Mouse (Mus musculus): ENCODE results near the gene Nae1. TPM values are rescaled to one million over a fixed set of nuclear protein-coding genes. Genes with fewer than 3 reads are reported as not detected.
A peak's percentile ranks its signal among the peaks of the same experiment; 100 is the strongest.

The Nae1 gene
- total and polyA plus RNA-seq, 3 experiments, result 11.0 to 31.4 (median 27.0) TPM

DNA sequence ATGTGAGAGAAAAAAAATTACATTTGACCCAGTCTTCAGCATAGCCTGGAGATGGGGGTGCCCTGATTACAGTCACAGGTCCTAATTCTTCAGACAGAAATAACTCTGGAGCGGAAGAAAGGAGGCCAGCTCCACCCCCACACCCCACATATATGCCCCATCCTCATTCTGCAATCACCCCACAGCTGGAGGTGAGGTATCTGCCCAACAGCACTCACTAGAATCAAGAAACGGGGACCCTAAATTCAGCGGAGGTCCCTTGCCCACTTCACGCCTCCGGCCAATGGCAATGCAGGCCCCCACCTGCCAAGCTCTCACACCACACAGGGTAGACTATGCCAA lies 31.0 kb upstream of the Nae1 start:
- DNase-seq, result no peak
- no peaks in the 10 kb centered on the region for H3K27me3 ChIP-seq (ENCODE audit: control insufficient read depth, insufficient read depth, low read length)
- H3K4me1 ChIP-seq (ENCODE audit: control insufficient read depth, insufficient read depth, low read length), result peaks cover 1% of the 10 kb centered on the region; the same call in 1 of the 2 replicates
- 91% methylated on average over 5 of the region's 5 CpGs for WGBS
- H3K79me2 ChIP-seq (replicated peaks; ENCODE audit: control insufficient read depth, insufficient read depth, low read length), result no peaks in the 10 kb centered on the region
- TF ChIP-seq CTCF (IDR thresholded peaks at IDR 0.05), result no peak
- no peak for TF ChIP-seq POLR2A (IDR thresholded peaks at IDR 0.05; ENCODE audit: insufficient read depth, low read depth, low read length)
- no peak for TF ChIP-seq EP300 (IDR thresholded peaks at IDR 0.05; ENCODE audit: insufficient read depth, low read depth, low read length)
- H3K27ac ChIP-seq, result no peak overlapping the region
- H3K9ac ChIP-seq (ENCODE audit: low read depth, low read length), result no peak overlapping the region
- no peaks in the 10 kb centered on the region for H3K36me3 ChIP-seq (ENCODE audit: control insufficient read depth, insufficient read depth, low read length)
- intact Hi-C loops (cut with DNase I), result loop anchor here (1.0 to 10.0 kb wide), 2 partner anchors 31 to 461 kb away; partner anchors contain the start of genes Car7, Cdh5 and Nae1
- H3K4me3 ChIP-seq, result no peak overlapping the region

DNA sequence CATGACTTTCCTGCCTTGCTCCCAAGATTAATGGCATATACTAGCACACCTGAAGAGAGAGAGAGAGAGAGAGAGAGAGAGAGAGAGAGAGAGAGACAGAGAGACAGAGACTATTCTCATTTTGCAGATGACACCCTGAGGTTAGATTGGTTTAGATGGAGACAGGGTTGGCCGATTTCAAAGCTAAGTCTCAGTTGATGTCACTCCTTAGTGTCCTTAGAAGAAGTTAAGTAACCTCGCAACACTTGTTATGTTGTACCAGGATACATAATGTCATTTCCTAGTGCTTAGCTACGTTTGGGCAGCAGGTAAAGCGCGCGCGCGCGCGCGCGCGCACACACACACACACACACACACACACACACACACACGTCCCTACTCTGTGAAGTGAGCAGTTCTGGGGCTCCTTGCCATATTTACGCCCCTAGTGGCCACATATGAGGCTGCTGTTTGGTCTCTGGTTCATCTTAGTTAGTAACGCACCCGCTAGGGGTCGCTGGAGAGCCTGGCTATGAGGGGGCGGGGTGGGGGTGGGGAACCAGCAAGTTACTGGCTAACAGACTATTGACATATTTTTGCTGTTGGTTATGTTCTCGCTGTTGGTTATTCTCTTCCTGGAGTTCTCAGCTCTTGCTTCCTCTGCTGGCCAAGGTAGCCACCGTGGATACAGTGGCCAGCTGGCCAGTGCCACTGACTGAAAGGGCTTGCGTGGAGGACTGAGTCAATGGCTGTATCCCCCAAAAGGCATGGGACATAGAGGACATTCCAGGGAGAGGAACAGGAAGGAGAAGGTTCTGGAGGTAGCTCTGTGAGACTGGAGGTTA lies 30.4 kb upstream of the Nae1 start:
- TF ChIP-seq EP300 (IDR thresholded peaks at IDR 0.05; ENCODE audit: insufficient read depth, low read depth, low read length) (peak; percentile 92), CTCF (IDR thresholded peaks at IDR 0.05) (peak; percentile 77), POLR2A (IDR thresholded peaks at IDR 0.05; ENCODE audit: insufficient read depth, low read depth, low read length) (no peak)
- H3K4me1 ChIP-seq (ENCODE audit: control insufficient read depth, insufficient read depth, low read length), result peaks cover 1% of the 10 kb centered on the region; the same call in 1 of the 2 replicates
- H3K27ac ChIP-seq, result no peak overlapping the region
- WGBS, result 14% methylated on average over 22 of the region's 22 CpGs
- H3K4me3 ChIP-seq, result no peak overlapping the region
- no peak overlapping the region for H3K9ac ChIP-seq (ENCODE audit: low read depth, low read length)
- H3K27me3 ChIP-seq (ENCODE audit: control insufficient read depth, insufficient read depth, low read length), result no peaks in the 10 kb centered on the region
- DNase-seq, result peak; percentile 85 to 86
- H3K79me2 ChIP-seq (replicated peaks; ENCODE audit: control insufficient read depth, insufficient read depth, low read length), result no peaks in the 10 kb centered on the region
- intact Hi-C loops (cut with DNase I), result loop anchor here (1.0 to 10.0 kb wide), 2 partner anchors 31 to 460 kb away; partner anchors contain the start of genes Car7, Cdh5 and Nae1
- no peaks in the 10 kb centered on the region for H3K36me3 ChIP-seq (ENCODE audit: control insufficient read depth, insufficient read depth, low read length)

DNA sequence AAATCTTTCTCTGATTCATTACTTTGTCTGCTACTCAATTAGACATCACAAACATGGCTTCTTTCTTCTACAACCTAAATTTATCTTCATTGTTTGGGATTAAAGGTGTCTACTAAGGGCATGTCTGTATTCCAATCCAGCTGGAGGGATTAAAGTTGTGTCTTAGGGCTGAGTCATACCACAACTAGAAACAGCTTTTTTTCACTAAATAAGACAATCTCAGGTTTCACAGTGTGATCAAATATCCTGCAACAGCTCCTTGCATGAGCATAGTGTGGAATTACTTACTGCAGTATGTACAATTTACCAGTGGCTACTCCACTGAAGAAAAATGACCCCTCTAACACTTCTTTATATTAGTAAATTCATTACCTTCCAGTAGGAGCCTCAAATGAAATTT lies 26.3 kb upstream of the Nae1 start:
- Histone ChIP-seq H3K9ac (ENCODE audit: low read depth, low read length) (no peak overlapping the region), H3K4me1 (ENCODE audit: control insufficient read depth, insufficient read depth, low read length) (peaks cover 1% of the 10 kb centered on the region; the same call in 1 of the 2 replicates), H3K36me3 (ENCODE audit: control insufficient read depth, insufficient read depth, low read length) (no peaks in the 10 kb centered on the region), H3K4me3 (no peak overlapping the region), H3K27me3 (ENCODE audit: control insufficient read depth, insufficient read depth, low read length) (no peaks in the 10 kb centered on the region), H3K79me2 (replicated peaks; ENCODE audit: control insufficient read depth, insufficient read depth, low read length) (no peaks in the 10 kb centered on the region), H3K27ac (no peak overlapping the region)
- TF ChIP-seq EP300 (IDR thresholded peaks at IDR 0.05; ENCODE audit: insufficient read depth, low read depth, low read length) (no peak), CTCF (IDR thresholded peaks at IDR 0.05) (no peak), POLR2A (IDR thresholded peaks at IDR 0.05; ENCODE audit: insufficient read depth, low read depth, low read length) (no peak)
- intact Hi-C loops (cut with DNase I), result loop anchor here (10.0 kb wide), 1 partner anchor 456 kb away; the partner anchor contains the start of gene Cdh5
- DNase-seq, result no peak

DNA sequence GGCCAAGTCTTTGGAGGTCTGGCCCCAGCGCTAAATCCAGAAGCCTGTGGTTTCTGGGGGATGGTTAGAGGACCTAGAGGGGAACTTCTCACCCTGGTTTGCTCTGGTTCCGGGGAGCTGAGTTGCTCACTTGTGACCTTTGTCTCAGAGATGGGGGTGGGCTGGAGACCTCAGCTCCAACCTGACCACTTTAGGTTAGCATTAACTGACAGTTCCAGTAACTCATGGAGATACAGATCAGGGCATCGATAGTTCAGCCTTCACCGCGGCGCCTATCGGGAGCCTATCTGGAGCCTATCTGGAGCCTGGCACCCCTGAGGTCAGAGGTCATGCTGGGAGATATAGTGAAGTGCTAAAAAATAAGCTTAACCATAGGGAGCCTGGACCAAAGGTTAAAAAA lies 22.8 kb upstream of the Nae1 start:
- no peak for DNase-seq
- Histone ChIP-seq H3K27me3 (ENCODE audit: control insufficient read depth, insufficient read depth, low read length) (no peaks in the 10 kb centered on the region), H3K4me3 (no peak overlapping the region), H3K36me3 (ENCODE audit: control insufficient read depth, insufficient read depth, low read length) (no peaks in the 10 kb centered on the region), H3K9ac (ENCODE audit: low read depth, low read length) (no peak overlapping the region), H3K4me1 (ENCODE audit: control insufficient read depth, insufficient read depth, low read length) (peaks cover 3% of the 10 kb centered on the region), H3K79me2 (replicated peaks; ENCODE audit: control insufficient read depth, insufficient read depth, low read length) (no peaks in the 10 kb centered on the region), H3K27ac (no peak overlapping the region)
- 70% methylated on average over 7 of the region's 7 CpGs for WGBS
- TF ChIP-seq CTCF (IDR thresholded peaks at IDR 0.05) (no peak), EP300 (IDR thresholded peaks at IDR 0.05; ENCODE audit: insufficient read depth, low read depth, low read length) (no peak), POLR2A (IDR thresholded peaks at IDR 0.05; ENCODE audit: insufficient read depth, low read depth, low read length) (no peak)
- intact Hi-C loops (cut with DNase I), result no loop called here

DNA sequence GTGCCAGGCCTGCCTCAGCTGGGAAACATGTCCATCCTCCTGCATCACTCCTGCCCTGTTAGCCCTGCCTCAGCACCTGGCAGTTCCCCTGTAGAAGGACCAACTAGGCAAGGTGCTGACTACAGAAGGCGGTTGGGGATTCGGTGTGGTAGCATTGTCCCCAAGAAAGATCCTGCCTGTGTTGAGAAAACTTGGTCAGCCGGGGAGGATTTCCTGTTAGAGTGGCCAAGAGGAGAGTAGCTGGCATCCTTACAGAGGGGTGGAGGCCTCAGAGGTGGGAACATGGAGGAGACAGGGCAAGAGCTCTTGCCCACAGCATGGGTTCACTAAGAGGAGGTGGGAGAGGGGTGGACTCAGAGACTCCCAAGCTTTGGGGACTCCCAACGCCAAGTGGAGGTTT lies 20.8 kb upstream of the Nae1 start:
- Histone ChIP-seq H3K27ac (peak overlapping the region; percentile 28; the same call in 1 of the 2 replicates), H3K27me3 (ENCODE audit: control insufficient read depth, insufficient read depth, low read length) (no peaks in the 10 kb centered on the region), H3K4me1 (ENCODE audit: control insufficient read depth, insufficient read depth, low read length) (peaks cover 3% of the 10 kb centered on the region), H3K9ac (ENCODE audit: low read depth, low read length) (no peak overlapping the region), H3K4me3 (no peak overlapping the region), H3K36me3 (ENCODE audit: control insufficient read depth, insufficient read depth, low read length) (no peaks in the 10 kb centered on the region), H3K79me2 (replicated peaks; ENCODE audit: control insufficient read depth, insufficient read depth, low read length) (no peaks in the 10 kb centered on the region)
- intact Hi-C loops (cut with DNase I), result no loop called here
- DNase-seq, result peak in 1 of 2 experiments; percentile 11
- 35% methylated on average over 4 of the region's 4 CpGs for WGBS
- no peak for TF ChIP-seq CTCF (IDR thresholded peaks at IDR 0.05)
- TF ChIP-seq POLR2A (IDR thresholded peaks at IDR 0.05; ENCODE audit: insufficient read depth, low read depth, low read length), result no peak
- no peak for TF ChIP-seq EP300 (IDR thresholded peaks at IDR 0.05; ENCODE audit: insufficient read depth, low read depth, low read length)

DNA sequence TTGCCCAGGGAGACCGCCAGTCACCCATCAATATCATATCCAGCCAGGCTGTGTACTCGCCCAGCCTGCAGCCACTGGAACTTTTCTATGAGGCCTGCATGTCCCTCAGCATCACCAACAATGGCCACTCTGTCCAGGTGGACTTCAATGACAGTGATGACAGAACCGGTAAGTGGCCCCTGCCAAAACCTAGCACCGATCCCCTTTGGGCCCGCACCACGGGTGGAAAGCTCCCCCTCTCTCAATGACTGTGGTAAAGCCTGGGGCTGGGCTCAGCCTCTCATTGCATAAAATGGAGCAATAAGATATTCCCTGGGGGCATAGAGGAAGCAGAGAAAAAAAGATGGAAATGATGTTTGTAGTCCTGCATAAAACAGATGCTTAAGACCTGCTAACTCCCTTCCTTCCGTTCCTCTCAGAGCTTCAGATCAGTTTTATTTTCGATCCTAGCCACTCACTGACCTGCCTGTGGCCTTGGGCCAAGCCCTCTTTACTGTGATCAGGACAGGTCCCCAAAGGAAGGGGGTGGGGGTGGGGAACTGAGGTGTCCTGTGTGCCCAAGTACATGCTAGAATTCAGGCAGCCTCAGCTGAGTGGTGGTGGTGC lies 9.1 kb upstream of the Nae1 start:
- H3K4me3 ChIP-seq, result no peak overlapping the region
- H3K27me3 ChIP-seq (ENCODE audit: control insufficient read depth, insufficient read depth, low read length), result peaks cover 2% of the 10 kb centered on the region
- H3K9ac ChIP-seq (ENCODE audit: low read depth, low read length), result no peak overlapping the region
- intact Hi-C loops (cut with DNase I), result no loop called here
- no peaks in the 10 kb centered on the region for H3K36me3 ChIP-seq (ENCODE audit: control insufficient read depth, insufficient read depth, low read length)
- H3K79me2 ChIP-seq (replicated peaks; ENCODE audit: control insufficient read depth, insufficient read depth, low read length), result no peaks in the 10 kb centered on the region
- peak; percentile 51; the same call in 1 of the 2 replicates for TF ChIP-seq EP300 (IDR thresholded peaks at IDR 0.05; ENCODE audit: insufficient read depth, low read depth, low read length)
- TF ChIP-seq POLR2A (IDR thresholded peaks at IDR 0.05; ENCODE audit: insufficient read depth, low read depth, low read length), result peak; percentile 57
- no peak for TF ChIP-seq CTCF (IDR thresholded peaks at IDR 0.05)
- peak; percentile 58 to 66 for DNase-seq
- peak overlapping the region; percentile 79 for H3K27ac ChIP-seq
- WGBS, result 64% methylated on average over 8 of the region's 8 CpGs
- peaks cover 13% of the 10 kb centered on the region for H3K4me1 ChIP-seq (ENCODE audit: control insufficient read depth, insufficient read depth, low read length)

All from heart, adult 2 months (tissue).